In the genomic region with DNA sequence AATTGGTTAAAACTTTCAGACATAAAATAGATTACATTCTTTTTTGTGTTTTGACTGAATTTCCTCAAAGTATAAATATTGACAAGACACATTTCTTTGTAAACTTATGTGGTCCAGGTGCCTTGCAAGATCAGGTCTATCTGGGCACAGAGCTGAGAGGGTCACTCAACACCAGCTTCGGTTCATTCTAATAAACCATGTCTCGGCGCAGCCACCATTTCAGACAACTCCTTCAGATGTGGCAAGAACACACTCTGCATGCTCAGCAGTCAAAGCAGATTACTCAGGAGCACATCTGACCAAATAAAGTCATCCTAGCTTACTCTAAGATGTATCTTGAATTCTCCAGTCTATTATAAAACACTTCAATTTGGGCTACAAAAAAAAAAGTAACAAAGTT, we compare ENCODE assay signal across 22 mouse cellular contexts. TPM values are rescaled to one million over a fixed set of nuclear protein-coding genes. Genes with fewer than 3 reads are reported as not detected.
DNase-seq lines count a peak whose midpoint lies in the region; ATAC-seq and TF ChIP-seq lines count a peak whose summit lies in the region.
"Had no signal": no experiment of that assay in that cellular context is flagged by ENCODE, and none has a peak within 500 bp of the region (broad histone marks: within the 10 kb centered on the region; RNA-seq: fewer than 3 reads in every experiment).

No protein-coding gene starts in this region.

- TF ChIP-seq CTCF in intestine, postnatal 0 days (IDR thresholded peaks at IDR 0.05; ENCODE audit: low read depth), result no peak
- TF ChIP-seq CTCF in lung, embryonic 14.5 days (IDR thresholded peaks at IDR 0.05; ENCODE audit: low read depth), result no peak

- H3K4me1 ChIP-seq in heart, embryonic 12.5 days (replicated peaks), result peaks cover 12% of the 10 kb centered on the region
- H3K4me1 ChIP-seq in intestine, embryonic 14.5 days (replicated peaks; ENCODE audit: control insufficient read depth, insufficient read depth, low read length), result peaks cover 6% of the 10 kb centered on the region; the same call in 1 of the 2 replicates
- H3K4me1 ChIP-seq in intestine, postnatal 0 days (replicated peaks; ENCODE audit: control insufficient read depth, insufficient read depth, low read length), result 0 out of 2 replicates have a peak, but pooled peaks cover 3% of the 10 kb centered on the region
- no peaks in the 10 kb centered on the region for H3K4me1 ChIP-seq in lung, embryonic 14.5 days (ENCODE audit: insufficient read depth)
- no peaks in the 10 kb centered on the region for H3K4me1 ChIP-seq in lung, embryonic 16.5 days (replicated peaks; ENCODE audit: control insufficient read depth, insufficient read depth, low read length)

- H3K9ac ChIP-seq in heart, embryonic 12.5 days, result no peak overlapping the region
- no peak overlapping the region for H3K9ac ChIP-seq in intestine, embryonic 14.5 days (ENCODE audit: low read length)
- H3K9ac ChIP-seq in intestine, postnatal 0 days (ENCODE audit: low read depth, low read length), result no peak overlapping the region
- no peak overlapping the region for H3K9ac ChIP-seq in lung, embryonic 14.5 days
- no peak overlapping the region for H3K9ac ChIP-seq in lung, embryonic 16.5 days (ENCODE audit: low read length)

- H3K27me3 ChIP-seq in heart, embryonic 12.5 days (replicated peaks), result no peaks in the 10 kb centered on the region
- no peaks in the 10 kb centered on the region for H3K27me3 ChIP-seq in intestine, embryonic 14.5 days (replicated peaks; ENCODE audit: control insufficient read depth, insufficient read depth, low read length)
- H3K27me3 ChIP-seq in intestine, postnatal 0 days (replicated peaks; ENCODE audit: control insufficient read depth, insufficient read depth, low read length), result no peaks in the 10 kb centered on the region
- H3K27me3 ChIP-seq in lung, embryonic 14.5 days (ENCODE audit: insufficient read depth, low read length), result no peaks in the 10 kb centered on the region
- no peaks in the 10 kb centered on the region for H3K27me3 ChIP-seq in lung, embryonic 16.5 days (ENCODE audit: control insufficient read depth, insufficient read depth, low read depth, low read length)
- H3K27me3 ChIP-seq: CH12.LX, Patski had no signal

- WGBS in heart, embryonic 12.5 days, result 97% methylated on average over 3 of the region's 3 CpGs
- 35% methylated on average over 3 of the region's 3 CpGs for WGBS in intestine, embryonic 14.5 days
- WGBS in intestine, postnatal 0 days, result 56% methylated on average over 3 of the region's 3 CpGs
- 58% methylated on average over 3 of the region's 3 CpGs for WGBS in lung, embryonic 14.5 days
- WGBS in lung, embryonic 16.5 days, result 53% methylated on average over 3 of the region's 3 CpGs

- no peak overlapping the region for H3K4me2 ChIP-seq in heart, embryonic 12.5 days
- H3K4me2 ChIP-seq in intestine, embryonic 14.5 days (ENCODE audit: low read length), result no peak overlapping the region
- no peak overlapping the region for H3K4me2 ChIP-seq in intestine, postnatal 0 days (replicated peaks; ENCODE audit: low read depth)
- no peak overlapping the region for H3K4me2 ChIP-seq in lung, embryonic 14.5 days
- no peak overlapping the region for H3K4me2 ChIP-seq in lung, embryonic 16.5 days (ENCODE audit: low read depth, low read length)

- no peak for ATAC-seq in heart, embryonic 12.5 days (ENCODE audit: insufficient number of reproducible peaks, low FRiP score)
- no peak for ATAC-seq in intestine, embryonic 14.5 days (replicated peaks; ENCODE audit: low FRiP score, low TSS enrichment, low read depth)
- ATAC-seq in intestine, postnatal 0 days, result no peak
- peak; percentile 70; the same call in 1 of the 2 replicates for ATAC-seq in lung, embryonic 14.5 days (ENCODE audit: insufficient read depth)
- ATAC-seq in lung, embryonic 16.5 days (ENCODE audit: low read depth), result peak; percentile 52; the same call in 1 of the 2 replicates
- ATAC-seq: activated CD4-positive, CD25-positive, alpha-beta regulatory T cell, adult 4 months; CD4-positive, CD25-positive, alpha-beta regulatory T cell, adult 4 months; Patski had no signal

- H3K36me3 ChIP-seq in heart, embryonic 12.5 days, result peaks cover 11% of the 10 kb centered on the region
- 0 out of 2 replicates have a peak, but pooled peaks cover 2% of the 10 kb centered on the region for H3K36me3 ChIP-seq in intestine, embryonic 14.5 days (ENCODE audit: control insufficient read depth, insufficient read depth, low read length)
- H3K36me3 ChIP-seq in intestine, postnatal 0 days (ENCODE audit: control insufficient read depth, insufficient read depth), result peaks cover 22% of the 10 kb centered on the region; the same call in 1 of the 2 replicates
- H3K36me3 ChIP-seq in lung, embryonic 14.5 days (ENCODE audit: insufficient read depth), result peaks cover 12% of the 10 kb centered on the region
- H3K36me3 ChIP-seq in lung, embryonic 16.5 days (ENCODE audit: control insufficient read depth, insufficient read depth, low read length), result no peaks in the 10 kb centered on the region; the same call in 1 of the 2 replicates

- no peaks in the 10 kb centered on the region for H3K9me3 ChIP-seq in heart, embryonic 12.5 days (replicated peaks)
- H3K9me3 ChIP-seq in intestine, embryonic 14.5 days (ENCODE audit: control insufficient read depth, low read length), result no peaks in the 10 kb centered on the region
- H3K9me3 ChIP-seq in intestine, postnatal 0 days (ENCODE audit: control insufficient read depth), result no peaks in the 10 kb centered on the region
- H3K9me3 ChIP-seq in lung, embryonic 14.5 days (ENCODE audit: low read depth, low read length), result no peaks in the 10 kb centered on the region
- no peaks in the 10 kb centered on the region for H3K9me3 ChIP-seq in lung, embryonic 16.5 days (ENCODE audit: control insufficient read depth, low read length)
- H3K9me3 ChIP-seq: G1E had no signal

- no peak overlapping the region for H3K27ac ChIP-seq in heart, embryonic 12.5 days (ENCODE audit: poor library complexity, severe bottlenecking)
- H3K27ac ChIP-seq in intestine, embryonic 14.5 days (ENCODE audit: low read depth), result peak overlapping the region; percentile 27; the same call in 1 of the 2 replicates
- H3K27ac ChIP-seq in intestine, postnatal 0 days (ENCODE audit: low read depth, low read length), result no peak overlapping the region
- no peak overlapping the region for H3K27ac ChIP-seq in lung, embryonic 14.5 days (ENCODE audit: low read depth)
- H3K27ac ChIP-seq in lung, embryonic 16.5 days (ENCODE audit: low read length), result no peak overlapping the region

- no peak overlapping the region for H3K4me3 ChIP-seq in heart, embryonic 12.5 days
- no peak overlapping the region for H3K4me3 ChIP-seq in intestine, embryonic 14.5 days (ENCODE audit: low read depth, low read length)
- H3K4me3 ChIP-seq in intestine, postnatal 0 days (ENCODE audit: low read depth, low read length), result no peak overlapping the region
- no peak overlapping the region for H3K4me3 ChIP-seq in lung, embryonic 14.5 days (ENCODE audit: low read depth, low read length)
- no peak overlapping the region for H3K4me3 ChIP-seq in lung, embryonic 16.5 days (ENCODE audit: low read length)

- peak; percentile 35 for DNase-seq in heart, adult 11 months
- DNase-seq in intestine, embryonic 14.5 days (ENCODE audit: low spot score), result no peak
- DNase-seq in lung, embryonic 14.5 days, result peak; percentile 57
- no peak for DNase-seq in lung, postnatal 14 days
- DNase-seq in lung, postnatal 10 days, result no peak
- DNase-seq: adrenal gland, adult 2 months; adrenal gland, adult 8-10 months; adrenal gland, postnatal 10 days; adrenal gland, postnatal 14 days; adrenal gland, postnatal 25 days; adrenal gland, postnatal 36 days; B cell, adult 2 months; cerebellum, adult 11 months; cerebellum, adult 11-12 months had no signal

RNA-seq across cellular contexts. Expression of gene Fhdc1, which starts 35.9 kb away (rescaled TPM):
- 4.4 TPM in 2 replicates for polyA plus RNA-seq in heart, embryonic 12.5 days (2016; fragmentation: Nextera tagmentation; extraction: Ambion mirVana)
- polyA plus RNA-seq in intestine, embryonic 14.5 days (2014; fragmentation: Nextera tagmentation; extraction: Ambion mirVana), result 5.9 and 7.4 TPM in 2 replicates
- polyA plus RNA-seq in intestine, postnatal 0 days (2015; fragmentation: Nextera tagmentation; extraction: Ambion mirVana), result 9.8 and 10.8 TPM in 2 replicates
- polyA plus RNA-seq in lung, embryonic 14.5 days (2014; fragmentation: Nextera tagmentation; extraction: Ambion mirVana), result 15.6 and 16.6 TPM in 2 replicates
- polyA plus RNA-seq in lung, embryonic 16.5 days (2015; fragmentation: Nextera tagmentation; extraction: Ambion mirVana), result 14.5 and 15.5 TPM in 2 replicates

Comparison
In these comparisons a context has a peak if more than half of its experiments do, and no peak if none do; other contexts are left out.
1. DNase-seq: peak in heart, adult 11 months (single experiment) and lung, embryonic 14.5 days (single experiment); none in intestine, embryonic 14.5 days (single experiment), lung, postnatal 14 days (single experiment) and lung, postnatal 10 days (single experiment).
2. ATAC-seq: peak in lung, embryonic 14.5 days (single experiment) and lung, embryonic 16.5 days (single experiment); none in heart, embryonic 12.5 days (single experiment), intestine, embryonic 14.5 days (single experiment) and intestine, postnatal 0 days (single experiment).